Mouse (Mus musculus) intestine, embryonic 15.5 days (tissue): ENCODE measurements around the gene Aqp1. TPM values are rescaled to one million over a fixed set of nuclear protein-coding genes. Genes with fewer than 3 reads are reported as not detected.

Source experiments
- ATAC-seq: fragments of 200-750 bp; cut with Nextera tagmentation; 2 replicates; pipeline ENCODE4 v1.8.0; 2017; ENCODE audit warnings: moderate TSS enrichment, moderate library complexity
- H3K27ac ChIP-seq: fragments of 300-500 bp; sonication (generic); 2 replicates; pipeline ENCODE4 v1.5.1; 2015; ENCODE audit warnings: mild to moderate bottlenecking, inconsistent platforms
- H3K27me3 ChIP-seq: fragments of 300-500 bp; sonication (generic); replicated peaks from 2 replicates; pipeline ENCODE4 v1.6.1; 2015; ENCODE audit warnings: inconsistent platforms
- H3K36me3 ChIP-seq: fragments of 300-500 bp; sonication (generic); 2 replicates; pipeline ENCODE4 v1.6.1; 2015; ENCODE audit warnings: inconsistent platforms
- H3K4me1 ChIP-seq: fragments of 300-500 bp; sonication (generic); replicated peaks from 2 replicates; pipeline ENCODE4 v1.6.1; 2015; ENCODE audit warnings: inconsistent platforms
- H3K4me2 ChIP-seq: fragments of 300-500 bp; sonication (generic); replicated peaks from 2 replicates; pipeline ENCODE4 v1.6.1; 2015; ENCODE audit warnings: mild to moderate bottlenecking, inconsistent platforms
- H3K4me3 ChIP-seq: fragments of 300-500 bp; sonication (generic); replicated peaks from 2 replicates; pipeline ENCODE4 v1.5.1; 2015; ENCODE audit warnings: inconsistent platforms
- H3K9ac ChIP-seq: fragments of 300-500 bp; sonication (generic); 2 replicates; pipeline ENCODE4 v1.6.1; 2015; ENCODE audit warnings: inconsistent platforms
- H3K9me3 ChIP-seq: fragments of 300-500 bp; sonication (generic); 2 replicates; pipeline ENCODE4 v1.6.1; 2016; ENCODE audit warnings: inconsistent platforms
- WGBS: fragments of 180-500 bp; shearing (Covaris S2); methylation state at CpG from one replicate; pipeline ENCODE4 v1.1.7; 2015; 5-methylcytosine and 5-hydroxymethylcytosine counted together
- polyA plus RNA-seq: library from polyadenylated mRNA; unstranded; fragments of >200 nt; fragmentation: Nextera tagmentation; extraction: Ambion mirVana; gene quantifications from 2 replicates; pipeline ENCODE4 v1.2.1, GENCODE M21; 2015

Aqp1 gene
- 16.4 and 20.0 TPM in 2 replicates for polyA plus RNA-seq

DNA sequence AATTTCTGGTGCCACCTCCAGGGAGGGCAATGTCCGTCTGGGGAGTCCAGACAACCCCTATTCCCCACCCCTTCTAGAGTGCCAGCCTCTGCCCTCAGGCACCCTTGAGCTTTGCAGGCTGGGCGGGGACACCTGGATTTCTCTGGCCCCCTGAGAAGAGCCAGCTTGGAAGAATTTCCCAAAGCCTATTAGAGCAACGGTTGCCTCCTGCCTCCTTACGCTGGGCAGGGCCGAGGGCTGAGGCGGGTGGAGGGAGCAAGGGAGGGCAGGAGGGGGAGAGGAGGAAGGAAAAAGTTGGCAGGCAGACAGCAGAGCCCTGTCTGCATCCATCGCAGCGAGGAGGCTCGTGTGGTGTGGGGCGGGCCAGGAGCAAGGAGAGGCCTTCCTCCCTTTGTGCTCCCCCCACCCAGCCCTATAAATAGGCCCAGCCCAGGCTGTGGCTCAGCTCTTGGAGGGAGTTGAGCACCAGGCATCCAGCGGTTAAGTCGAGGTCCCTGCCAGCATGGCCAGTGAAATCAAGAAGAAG, at the start of gene Aqp1:
TSS of gene Aqp1 (plus strand) at position 444 of the 526 bp plus-strand sequence.
- Histone ChIP-seq H3K9ac (no peak within 1 kb of the TSS; the same call in 1 of the 2 replicates), H3K4me1 (peaks cover 43% of the 10 kb centered on the region), H3K36me3 (no peaks in the 10 kb centered on the region), H3K27me3 (no peaks in the 10 kb centered on the region), H3K4me3 (no peak within 1 kb of the TSS), H3K9me3 (no peaks in the 10 kb centered on the region), H3K4me2 (peak within 1 kb of the TSS; percentile 15; the same call in 1 of the 2 replicates), H3K27ac (no peak within 1 kb of the TSS)
- WGBS, result 13% methylated on average over 12 of the region's 12 CpGs
- ATAC-seq, result peak; percentile 75

DNA sequence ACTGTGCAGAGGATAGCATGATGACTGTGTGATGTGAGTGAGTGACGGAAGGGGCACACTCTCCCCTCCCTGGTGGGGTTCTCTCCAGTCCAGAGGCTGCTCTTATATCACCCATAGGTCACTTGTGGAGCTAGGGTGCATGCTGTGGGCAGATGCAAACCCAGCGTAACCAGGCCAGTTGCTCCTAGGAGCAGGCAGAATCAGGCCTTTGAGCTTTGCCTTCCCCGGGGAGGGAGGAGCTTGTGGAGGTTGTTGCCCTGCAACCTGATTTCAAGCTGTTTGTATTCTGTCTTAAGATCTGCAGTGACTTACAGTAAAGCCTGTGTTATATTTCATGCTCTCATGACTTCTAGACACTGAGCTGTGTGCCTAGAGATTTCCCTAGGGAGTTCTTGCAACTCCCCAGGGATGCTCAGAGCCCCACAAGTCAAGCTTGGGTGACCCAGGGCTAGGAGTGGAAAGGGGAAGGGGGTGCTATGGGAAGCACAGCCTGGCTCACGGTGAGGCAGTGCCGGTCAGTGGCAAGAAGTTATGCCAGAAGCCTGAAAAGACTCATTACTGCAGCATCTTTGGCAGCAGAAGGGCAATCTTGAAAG, 48.1 kb upstream of the Aqp1 start:
- Histone ChIP-seq H3K4me3 (no peak overlapping the region), H3K27me3 (no peaks in the 10 kb centered on the region), H3K9ac (no peak overlapping the region), H3K4me2 (no peak overlapping the region), H3K4me1 (peaks cover 6% of the 10 kb centered on the region; the same call in 1 of the 2 replicates), H3K27ac (no peak overlapping the region), H3K9me3 (no peaks in the 10 kb centered on the region), H3K36me3 (no peaks in the 10 kb centered on the region)
- WGBS, result 75% methylated on average over 5 of the region's 5 CpGs
- peak; percentile 57 for ATAC-seq

- no peak for ATAC-seq
- Histone ChIP-seq H3K9me3 (no peaks in the 10 kb centered on the region), H3K27me3 (no peaks in the 10 kb centered on the region), H3K4me2 (no peak overlapping the region), H3K4me3 (no peak overlapping the region), H3K4me1 (no peaks in the 10 kb centered on the region), H3K9ac (no peak overlapping the region), H3K36me3 (no peaks in the 10 kb centered on the region), H3K27ac (no peak overlapping the region)
- 60% methylated on average over 19 of the region's 19 CpGs for WGBS
These were observed 41.6 kb upstream of the Aqp1 start for GRCm38 (mm10) chr6:55294549-55295131.

DNA sequence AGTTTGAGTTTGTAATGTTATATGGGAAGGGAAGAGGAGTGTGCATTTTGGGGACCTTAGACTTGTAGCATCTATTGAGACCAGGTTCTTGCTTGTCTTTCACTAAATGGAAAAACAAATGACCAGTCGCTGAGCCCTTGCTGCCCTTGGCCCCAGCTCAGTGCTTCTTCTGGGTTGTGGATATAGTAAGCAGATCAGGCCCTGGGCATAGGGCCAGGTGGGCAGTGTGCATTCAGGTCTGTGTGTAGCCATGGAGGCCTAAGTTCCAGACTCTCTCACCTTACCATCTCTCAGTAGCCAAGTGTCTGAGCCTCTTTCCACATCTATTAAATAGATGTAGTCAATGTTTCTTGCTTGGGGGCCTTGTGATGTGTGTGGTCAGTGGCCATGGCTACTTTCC, 40.9 kb upstream of the Aqp1 start:
- Histone ChIP-seq H3K9me3 (no peaks in the 10 kb centered on the region), H3K27me3 (no peaks in the 10 kb centered on the region), H3K36me3 (no peaks in the 10 kb centered on the region), H3K4me3 (no peak overlapping the region), H3K4me1 (no peaks in the 10 kb centered on the region), H3K4me2 (no peak overlapping the region), H3K9ac (no peak overlapping the region), H3K27ac (no peak overlapping the region)
- WGBS, result 91% methylated on average over 1 of the region's 1 CpGs
- no peak for ATAC-seq

- H3K9ac ChIP-seq, result no peak overlapping the region
- no peaks in the 10 kb centered on the region for H3K36me3 ChIP-seq
- H3K4me3 ChIP-seq, result no peak overlapping the region
- no peak overlapping the region for H3K27ac ChIP-seq
- H3K27me3 ChIP-seq, result no peaks in the 10 kb centered on the region
- H3K4me1 ChIP-seq, result no peaks in the 10 kb centered on the region
- ATAC-seq, result peak; percentile 81
- H3K4me2 ChIP-seq, result no peak overlapping the region
- H3K9me3 ChIP-seq, result no peaks in the 10 kb centered on the region
- 70% methylated on average over 8 of the region's 8 CpGs for WGBS
These were observed 36.8 kb upstream of the Aqp1 start for GRCm38 (mm10) chr6:55299482-55299881.

DNA sequence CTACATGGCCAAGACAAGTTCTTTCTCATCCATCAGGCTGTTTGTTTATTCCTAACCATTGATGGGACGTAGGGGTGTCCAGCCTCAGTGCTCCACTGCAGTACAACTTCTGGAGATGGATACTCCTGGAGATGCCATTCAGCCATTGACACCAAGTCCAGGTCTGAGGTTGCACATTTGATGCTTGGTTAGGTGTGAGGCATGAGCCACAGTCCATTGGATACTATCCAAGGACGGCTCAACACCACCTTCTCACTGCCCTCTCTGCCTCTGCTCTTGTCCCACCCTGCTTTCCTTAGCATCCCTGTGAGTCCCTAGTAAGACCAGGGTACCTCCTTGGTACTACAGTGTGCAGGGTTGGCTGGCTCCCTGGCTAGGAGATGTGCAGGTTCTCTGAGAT, 36.3 kb upstream of the Aqp1 start:
- no peaks in the 10 kb centered on the region for H3K4me1 ChIP-seq
- H3K9ac ChIP-seq, result no peak overlapping the region
- no peaks in the 10 kb centered on the region for H3K27me3 ChIP-seq
- H3K4me3 ChIP-seq, result no peak overlapping the region
- H3K36me3 ChIP-seq, result no peaks in the 10 kb centered on the region
- WGBS, result 81% methylated on average over 2 of the region's 2 CpGs
- no peaks in the 10 kb centered on the region for H3K9me3 ChIP-seq
- no peak overlapping the region for H3K27ac ChIP-seq
- ATAC-seq, result no peak
- H3K4me2 ChIP-seq, result no peak overlapping the region

DNA sequence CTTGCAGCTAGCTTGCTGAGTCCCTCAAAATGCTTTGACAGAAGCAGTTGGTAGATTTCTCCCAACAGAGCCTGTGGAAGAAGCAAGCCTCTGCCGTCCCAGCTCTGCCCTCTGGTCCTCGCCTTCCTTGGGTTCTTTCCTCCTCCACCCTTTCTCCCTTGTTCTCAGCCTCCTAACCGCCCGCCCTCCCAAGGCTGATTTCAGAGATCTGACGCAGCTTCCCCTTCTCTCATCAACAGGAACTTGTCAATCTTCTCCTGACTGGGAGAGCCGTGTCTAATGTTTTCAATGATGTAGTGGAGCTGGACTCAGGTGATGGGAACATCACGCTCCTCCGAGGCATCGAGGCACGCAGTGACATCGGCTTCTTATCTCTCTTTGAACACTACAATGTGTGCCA, 35.5 kb upstream of the Aqp1 start:
- H3K27ac ChIP-seq, result no peak overlapping the region
- H3K4me2 ChIP-seq, result no peak overlapping the region
- H3K4me3 ChIP-seq, result no peak overlapping the region
- no peaks in the 10 kb centered on the region for H3K27me3 ChIP-seq
- WGBS, result 90% methylated on average over 11 of the region's 11 CpGs
- H3K9ac ChIP-seq, result no peak overlapping the region
- H3K4me1 ChIP-seq, result no peaks in the 10 kb centered on the region
- no peak for ATAC-seq
- H3K36me3 ChIP-seq, result no peaks in the 10 kb centered on the region
- no peaks in the 10 kb centered on the region for H3K9me3 ChIP-seq

- Histone ChIP-seq H3K9ac (no peak overlapping the region), H3K27ac (no peak overlapping the region), H3K4me3 (no peak overlapping the region), H3K4me2 (no peak overlapping the region), H3K36me3 (no peaks in the 10 kb centered on the region), H3K9me3 (no peaks in the 10 kb centered on the region), H3K27me3 (no peaks in the 10 kb centered on the region), H3K4me1 (0 out of 2 replicates have a peak, but pooled peaks cover 3% of the 10 kb centered on the region)
- no peak for ATAC-seq
- 61% methylated on average over 2 of the region's 2 CpGs for WGBS
These were observed 26.1 kb upstream of the Aqp1 start for GRCm38 (mm10) chr6:55310179-55310578.

DNA sequence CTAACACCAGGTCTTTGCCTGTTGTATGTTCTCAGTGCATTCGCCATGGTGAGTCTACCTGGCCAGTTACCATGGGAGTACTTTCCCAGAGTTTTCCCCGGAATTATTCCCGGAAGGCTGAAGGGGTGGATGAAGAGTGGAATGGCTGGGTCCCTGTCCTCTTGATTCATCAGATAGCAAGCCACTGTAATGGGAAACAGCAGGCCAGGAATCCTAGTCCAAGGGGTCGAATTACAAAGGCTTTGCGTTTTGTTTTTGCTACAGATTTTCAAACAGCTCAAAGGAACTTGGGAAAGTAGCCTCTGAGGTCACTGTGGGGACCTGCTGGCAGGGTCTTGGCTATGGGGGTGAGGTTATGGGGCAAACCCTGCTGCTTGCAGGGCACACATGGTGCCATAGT, 24.3 kb upstream of the Aqp1 start:
- H3K9ac ChIP-seq, result no peak overlapping the region
- no peaks in the 10 kb centered on the region for H3K27me3 ChIP-seq
- H3K27ac ChIP-seq, result no peak overlapping the region
- H3K4me2 ChIP-seq, result no peak overlapping the region
- no peaks in the 10 kb centered on the region for H3K9me3 ChIP-seq
- H3K4me3 ChIP-seq, result no peak overlapping the region
- 0 out of 2 replicates have a peak, but pooled peaks cover 3% of the 10 kb centered on the region for H3K4me1 ChIP-seq
- H3K36me3 ChIP-seq, result no peaks in the 10 kb centered on the region
- 54% methylated on average over 5 of the region's 5 CpGs for WGBS
- ATAC-seq, result no peak

DNA sequence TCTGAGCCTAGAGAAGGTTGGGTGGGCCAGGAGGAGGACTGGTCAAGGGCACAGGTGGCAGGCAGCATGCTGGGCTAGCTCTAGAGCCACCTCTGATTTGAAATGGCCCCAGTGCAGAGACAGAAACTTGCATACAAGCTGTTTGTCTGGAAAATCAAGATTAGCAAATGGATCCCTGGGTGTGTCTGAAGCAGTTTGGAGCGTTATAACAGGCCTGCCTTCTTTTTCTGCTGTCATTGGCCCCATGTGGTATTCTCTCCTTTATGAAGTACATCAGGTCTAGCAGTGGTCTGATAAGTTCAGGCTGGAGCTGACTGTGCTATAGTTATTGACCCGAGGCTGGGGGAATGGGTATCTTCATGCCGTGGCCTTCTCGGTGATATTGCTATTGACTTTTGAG, 22.3 kb upstream of the Aqp1 start:
- Histone ChIP-seq H3K36me3 (no peaks in the 10 kb centered on the region), H3K4me2 (no peak overlapping the region), H3K4me1 (0 out of 2 replicates have a peak, but pooled peaks cover 3% of the 10 kb centered on the region), H3K9me3 (no peaks in the 10 kb centered on the region), H3K27me3 (no peaks in the 10 kb centered on the region), H3K27ac (no peak overlapping the region), H3K9ac (no peak overlapping the region), H3K4me3 (no peak overlapping the region)
- WGBS, result 58% methylated on average over 4 of the region's 4 CpGs
- ATAC-seq, result no peak

DNA sequence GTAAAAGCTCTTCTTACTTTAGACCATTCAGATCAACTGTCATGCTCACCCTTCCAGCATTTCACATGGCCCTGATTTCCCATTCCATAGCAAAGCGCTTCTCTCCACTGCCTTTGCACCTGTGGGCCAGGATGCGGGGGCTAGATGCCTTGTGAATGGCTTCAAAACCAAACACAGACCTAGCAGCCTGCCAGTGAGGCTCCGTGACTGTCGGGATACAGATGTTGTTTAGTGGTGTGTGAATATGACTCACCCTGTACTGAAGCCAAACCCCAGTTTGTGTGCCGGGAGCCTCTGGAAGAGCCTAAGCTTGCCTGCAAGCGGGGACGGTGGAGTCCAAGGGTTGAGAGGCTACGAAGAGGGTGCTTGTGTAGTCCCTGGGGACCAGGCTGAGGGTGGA, 21.6 kb upstream of the Aqp1 start:
- H3K9me3 ChIP-seq, result no peaks in the 10 kb centered on the region
- no peak overlapping the region for H3K4me2 ChIP-seq
- WGBS, result 75% methylated on average over 8 of the region's 8 CpGs
- H3K27me3 ChIP-seq, result no peaks in the 10 kb centered on the region
- no peaks in the 10 kb centered on the region for H3K36me3 ChIP-seq
- peak; percentile 50; the same call in 1 of the 2 replicates for ATAC-seq
- 0 out of 2 replicates have a peak, but pooled peaks cover 3% of the 10 kb centered on the region for H3K4me1 ChIP-seq
- no peak overlapping the region for H3K27ac ChIP-seq
- H3K4me3 ChIP-seq, result no peak overlapping the region
- no peak overlapping the region for H3K9ac ChIP-seq

DNA sequence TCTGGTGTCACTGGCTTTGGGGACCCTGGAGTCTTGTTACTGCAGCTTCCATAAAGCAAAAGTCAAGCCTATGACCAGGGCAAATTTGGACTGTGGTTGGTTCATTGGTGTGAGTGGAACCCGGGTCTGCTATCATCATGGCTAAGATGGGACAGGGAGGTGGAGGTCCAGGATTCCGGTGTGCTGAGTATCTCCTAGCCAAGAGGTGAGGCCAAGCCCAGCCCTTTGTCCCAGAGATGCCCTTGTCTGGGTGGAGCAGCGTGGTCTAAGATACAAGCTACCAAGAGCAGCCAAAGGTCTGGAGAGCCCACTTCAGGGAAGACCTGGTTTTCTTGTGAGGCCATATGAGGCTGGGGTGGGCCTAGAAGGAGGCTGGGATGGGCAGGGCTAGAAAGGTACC, 17.6 kb upstream of the Aqp1 start:
- Histone ChIP-seq H3K36me3 (no peaks in the 10 kb centered on the region), H3K27me3 (no peaks in the 10 kb centered on the region), H3K4me1 (peaks cover 8% of the 10 kb centered on the region; the same call in 1 of the 2 replicates), H3K4me2 (no peak overlapping the region), H3K27ac (no peak overlapping the region), H3K9me3 (no peaks in the 10 kb centered on the region), H3K9ac (no peak overlapping the region), H3K4me3 (no peak overlapping the region)
- ATAC-seq, result no peak
- WGBS, result 92% methylated on average over 3 of the region's 3 CpGs
